Mouse (Mus musculus) heart, embryonic 14.5 days (tissue): ENCODE data around the gene Orc3. TPM values are rescaled to one million over a fixed set of nuclear protein-coding genes. Genes with fewer than 3 reads are reported as not detected.

Experiments used
- ATAC-seq: fragments of 200-750 bp; cut with Nextera tagmentation; 2 replicates; pipeline ENCODE4 v1.8.0; 2017; ENCODE audit warnings: low read depth, moderate TSS enrichment; ENCODE audit not compliant: insufficient number of reproducible peaks, insufficient read depth, low FRiP score
- H3K27ac ChIP-seq, 2 experiments: fragments of 200-500 bp in 1 of 2; fragments of 300-500 bp in 1 of 2; sonication (generic) in 1 of 2; replicated peaks in 1 of 2; 2 replicates each; pipeline ENCODE4 v1.5.1; 2012 to 2014; ENCODE audit warnings: low read depth in 2 of 2, low read length in 2 of 2, control low read depth in 1 of 2, mild to moderate bottlenecking in 1 of 2, mixed read lengths in 1 of 2; ENCODE audit not compliant: control insufficient read depth in 1 of 2, insufficient read depth in 1 of 2
- H3K27me3 ChIP-seq: fragments of 300-500 bp; sonication (generic); 2 replicates; pipeline ENCODE4 v1.6.1; 2014; ENCODE audit warnings: mild to moderate bottlenecking, low read length, control low read depth; ENCODE audit not compliant: control insufficient read depth, insufficient read depth
- H3K36me3 ChIP-seq: fragments of 300-500 bp; sonication (generic); 2 replicates; pipeline ENCODE4 v1.6.1; 2014; ENCODE audit warnings: mild to moderate bottlenecking, control low read depth, low read length, mixed read lengths; ENCODE audit not compliant: control insufficient read depth, insufficient read depth
- H3K4me1 ChIP-seq, 2 experiments: fragments of 200-500 bp in 1 of 2; fragments of 300-500 bp in 1 of 2; sonication (generic) in 1 of 2; 2 replicates each; pipeline ENCODE4 v1.6.1; 2012 to 2014; ENCODE audit warnings: low read length in 2 of 2, control low read depth in 1 of 2, mixed read lengths in 1 of 2; ENCODE audit not compliant: control insufficient read depth in 2 of 2, insufficient read depth in 2 of 2
- H3K4me2 ChIP-seq: fragments of 300-500 bp; sonication (generic); 2 replicates; pipeline ENCODE4 v1.6.1; 2014; ENCODE audit warnings: mild to moderate bottlenecking, low read length
- H3K4me3 ChIP-seq, 2 experiments: fragments of 200-500 bp in 1 of 2; fragments of 300-500 bp in 1 of 2; sonication (generic) in 1 of 2; 2 replicates each; pipeline ENCODE4 v1.5.1; 2012 to 2014; ENCODE audit warnings: low read length in 2 of 2, mild to moderate bottlenecking in 2 of 2, control low read depth in 1 of 2, low read depth in 1 of 2, moderate library complexity in 1 of 2; ENCODE audit not compliant: control insufficient read depth in 1 of 2, insufficient read depth in 1 of 2
- H3K9ac ChIP-seq: fragments of 300-500 bp; sonication (generic); 2 replicates; pipeline ENCODE4 v1.6.1; 2014; ENCODE audit warnings: mild to moderate bottlenecking, low read length
- H3K9me3 ChIP-seq: fragments of 300-500 bp; sonication (generic); 2 replicates; pipeline ENCODE4 v1.6.1; 2016; ENCODE audit warnings: low read length, control low read depth; ENCODE audit not compliant: control insufficient read depth
- WGBS: fragments of 180-500 bp; shearing (Covaris S2); extraction: QIAGEN DNeasy Blood & Tissue Kit; methylation state at CpG from one replicate; pipeline ENCODE4 v1.1.7; 2014; 5-methylcytosine and 5-hydroxymethylcytosine counted together
- polyA plus RNA-seq: library from polyadenylated mRNA; unstranded; fragments of >200 nt; fragmentation: Nextera tagmentation; extraction: Ambion mirVana; gene quantifications from 2 replicates; pipeline ENCODE4 v1.2.1, GENCODE M21; 2014

The Orc3 gene
- polyA plus RNA-seq, result 70.6 and 75.6 TPM in 2 replicates

GRCm38 (mm10) chr4:34614630-34615094, at the start of gene Orc3, which contains the start of gene Rars2:
Gene Orc3, minus strand, starts transcription at chr4:34614944.
Gene Rars2, plus strand, starts transcription at chr4:34614957.
- Histone ChIP-seq H3K9ac (peak within 1 kb of the TSS; percentile 93), H3K4me2 (peak within 1 kb of the TSS; percentile 70), H3K4me1 (peaks cover 2 to 19% of the 10 kb centered on the region in 2 experiments), H3K36me3 (peaks cover 16% of the 10 kb centered on the region), H3K27ac (peak within 1 kb of the TSS; percentile 86 to 87), H3K4me3 (peak within 1 kb of the TSS; percentile 84 to 87), H3K27me3 (no peaks in the 10 kb centered on the region), H3K9me3 (no peaks in the 10 kb centered on the region)
- WGBS, result under 1% methylated on average over 42 of the region's 42 CpGs
- peak; percentile 95 for ATAC-seq

GRCm38 (mm10) chr4:34661927-34662326, 47.2 kb upstream of the Orc3 start:
- 83% methylated on average over 6 of the region's 6 CpGs for whole genome bisulfite sequencing
- Histone ChIP-seq H3K27me3 (no peaks in the 10 kb centered on the region), H3K27ac (no peak overlapping the region), H3K4me2 (no peak overlapping the region), H3K4me3 (no peak overlapping the region), H3K9ac (no peak overlapping the region), H3K36me3 (peaks cover 96% of the 10 kb centered on the region), H3K4me1 (no peaks in the 10 kb centered on the region), H3K9me3 (no peaks in the 10 kb centered on the region)
- no peak for ATAC-seq

- H3K9me3 ChIP-seq, result no peaks in the 10 kb centered on the region
- ATAC-seq, result no peak
- no peak overlapping the region for H3K27ac ChIP-seq
- WGBS, result 96% methylated on average over 2 of the region's 2 CpGs
- H3K4me3 ChIP-seq, result no peak overlapping the region
- H3K36me3 ChIP-seq, result peaks cover 96% of the 10 kb centered on the region
- no peak overlapping the region for H3K4me2 ChIP-seq
- H3K9ac ChIP-seq, result no peak overlapping the region
- H3K27me3 ChIP-seq, result no peaks in the 10 kb centered on the region
- no peaks in the 10 kb centered on the region for H3K4me1 ChIP-seq
Observed at GRCm38 (mm10) chr4:34661514-34661913, 46.8 kb upstream of the Orc3 start.

- no peak overlapping the region for H3K27ac ChIP-seq
- H3K27me3 ChIP-seq, result no peaks in the 10 kb centered on the region
- 90% methylated on average over 2 of the region's 2 CpGs for whole genome bisulfite sequencing
- H3K4me2 ChIP-seq, result no peak overlapping the region
- H3K36me3 ChIP-seq, result peaks cover 98% of the 10 kb centered on the region
- H3K4me3 ChIP-seq, result no peak overlapping the region
- H3K4me1 ChIP-seq, result no peaks in the 10 kb centered on the region
- H3K9me3 ChIP-seq, result no peaks in the 10 kb centered on the region
- no peak for ATAC-seq
- no peak overlapping the region for H3K9ac ChIP-seq
Observed at GRCm38 (mm10) chr4:34659012-34659411, 44.3 kb upstream of the Orc3 start.

GRCm38 (mm10) chr4:34656101-34656500, 41.4 kb upstream of the Orc3 start:
- H3K4me1 ChIP-seq, result no peaks in the 10 kb centered on the region
- no peak overlapping the region for H3K27ac ChIP-seq
- no peak overlapping the region for H3K4me3 ChIP-seq
- H3K36me3 ChIP-seq, result peaks cover 96% of the 10 kb centered on the region
- no peak for ATAC-seq
- H3K4me2 ChIP-seq, result no peak overlapping the region
- no peaks in the 10 kb centered on the region for H3K9me3 ChIP-seq
- 90% methylated on average over 10 of the region's 10 CpGs for WGBS
- H3K27me3 ChIP-seq, result no peaks in the 10 kb centered on the region
- H3K9ac ChIP-seq, result no peak overlapping the region

GRCm38 (mm10) chr4:34653179-34653578, 38.4 kb upstream of the Orc3 start:
- Histone ChIP-seq H3K9ac (no peak overlapping the region), H3K4me3 (no peak overlapping the region), H3K4me2 (no peak overlapping the region), H3K27ac (no peak overlapping the region), H3K9me3 (no peaks in the 10 kb centered on the region), H3K27me3 (no peaks in the 10 kb centered on the region), H3K4me1 (no peaks in the 10 kb centered on the region), H3K36me3 (peaks cover 86% of the 10 kb centered on the region)
- WGBS, result 94% methylated on average over 7 of the region's 7 CpGs
- no peak for ATAC-seq

GRCm38 (mm10) chr4:34644779-34645178, 30.0 kb upstream of the Orc3 start:
- Histone ChIP-seq H3K4me2 (no peak overlapping the region), H3K9ac (no peak overlapping the region), H3K27ac (no peak overlapping the region), H3K4me3 (no peak overlapping the region), H3K9me3 (no peaks in the 10 kb centered on the region), H3K36me3 (peaks cover 70% of the 10 kb centered on the region), H3K27me3 (no peaks in the 10 kb centered on the region), H3K4me1 (no peaks in the 10 kb centered on the region)
- ATAC-seq, result no peak

- no peaks in the 10 kb centered on the region for H3K27me3 ChIP-seq
Observed at GRCm38 (mm10) chr4:34640731-34641130, 26.0 kb upstream of the Orc3 start.

More at GRCm38 (mm10) chr4:34640731-34641130, 26.0 kb upstream of the Orc3 start:
- H3K36me3 ChIP-seq, result peaks cover 52% of the 10 kb centered on the region
- no peaks in the 10 kb centered on the region for H3K9me3 ChIP-seq
- H3K4me1 ChIP-seq, result no peaks in the 10 kb centered on the region
- no peak overlapping the region for H3K4me2 ChIP-seq
- H3K4me3 ChIP-seq, result no peak overlapping the region
- 97% methylated on average over 3 of the region's 3 CpGs for WGBS
- no peak for ATAC-seq
- H3K27ac ChIP-seq, result no peak overlapping the region
- no peak overlapping the region for H3K9ac ChIP-seq
